Mouse (Mus musculus): Measurements from ENCODE around the gene Gp5. TPM values are rescaled to one million over a fixed set of nuclear protein-coding genes. Genes with fewer than 3 reads are reported as not detected.

Gp5 gene
- total and polyA plus RNA-seq, 3 experiments: 59.2 to 63.1 TPM; not detected in 1

DNA sequence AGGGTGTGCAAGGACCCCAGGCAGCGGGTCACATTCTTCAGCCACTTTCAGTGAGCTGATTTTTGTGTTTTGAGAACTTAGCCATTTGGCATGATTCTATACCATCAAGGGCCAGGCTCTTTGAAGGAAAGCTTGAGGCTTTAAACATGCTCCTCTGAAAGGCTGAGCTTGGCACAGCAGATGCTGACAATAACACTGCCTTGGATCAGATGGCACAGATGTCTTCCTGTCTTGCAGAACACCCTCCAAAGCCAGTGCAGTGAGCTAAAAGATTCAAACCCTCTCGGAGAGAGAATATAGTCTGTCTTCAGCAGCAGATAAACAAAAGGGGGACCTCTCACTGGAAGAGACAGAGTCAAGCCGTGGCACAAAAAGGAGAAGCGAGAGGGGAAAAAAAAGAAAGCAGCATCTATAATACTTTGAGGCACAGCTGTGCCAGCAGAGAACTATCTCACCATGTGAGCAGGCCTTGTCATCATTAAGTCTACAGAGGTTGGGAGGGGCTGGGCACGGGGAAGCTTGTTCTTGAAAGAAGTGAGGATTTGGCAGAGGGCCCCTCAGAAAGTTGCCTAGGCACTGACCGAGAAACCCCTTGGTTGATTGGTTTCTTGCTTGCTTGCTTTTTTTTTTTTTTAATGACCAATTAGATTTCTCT, 38.5 kb downstream of the Gp5 start:
- H3K9me3 ChIP-seq (replicated peaks; ENCODE audit: insufficient read depth, low read length): no peaks in the 10 kb centered on the region
- no peak for DNase-seq (ENCODE audit: low read depth, low spot score)
- no peaks in the 10 kb centered on the region for H3K79me2 ChIP-seq (ENCODE audit: control insufficient read depth, insufficient read depth, low read length, poor library complexity)
- no peaks in the 10 kb centered on the region for H3K36me3 ChIP-seq (ENCODE audit: control insufficient read depth in 1 of 2, insufficient read depth in 2 of 2, low read length in 2 of 2)
- H3K4me1 ChIP-seq (ENCODE audit: control insufficient read depth in 1 of 2, insufficient read depth in 2 of 2, low read length in 2 of 2): peaks cover 0 to 5% of the 10 kb centered on the region in 2 experiments; a peak in 1 of 4 replicates
- peaks cover 6 to 7% of the 10 kb centered on the region in 2 experiments; a peak in 3 of 4 replicates for H3K27me3 ChIP-seq (ENCODE audit: control insufficient read depth in 1 of 2, insufficient read depth in 2 of 2, low read length in 2 of 2)
- no peak overlapping the region for H3K4me3 ChIP-seq (ENCODE audit: control insufficient read depth in 1 of 2, insufficient read depth in 1 of 2, low read depth in 2 of 2, low read length in 2 of 2)
- TF ChIP-seq RAD21 (IDR thresholded peaks at IDR 0.05; ENCODE audit: low read depth, low read length) (no peak), KAT2A (conservative IDR thresholded peaks at IDR 0.05; ENCODE audit: low read depth, low read length) (no peak), USF1 (IDR thresholded peaks at IDR 0.05; ENCODE audit: low read depth, low read length) (no peak), CTCF (IDR thresholded peaks at IDR 0.05 in 2 of 3, conservative IDR thresholded peaks at IDR 0.05 in 1 of 3; ENCODE audit: control insufficient read depth in 1 of 3, insufficient read depth in 1 of 3, low read depth in 2 of 3, low read length in 3 of 3, poor library complexity in 1 of 3, severe bottlenecking in 1 of 3) (no peak), MEF2A (IDR thresholded peaks at IDR 0.05; ENCODE audit: extremely low read depth, insufficient replicate concordance, low read depth, low read length, poor library complexity, severe bottlenecking) (no peak), EP300 (IDR thresholded peaks at IDR 0.05; ENCODE audit: low read depth in 1 of 2, low read length in 2 of 2) (no peak), ZKSCAN1 (IDR thresholded peaks at IDR 0.05; ENCODE audit: low read depth, low read length) (no peak), HCFC1 (IDR thresholded peaks at IDR 0.05; ENCODE audit: low read depth, low read length) (no peak)
- no peak overlapping the region for H3K27ac ChIP-seq (ENCODE audit: control insufficient read depth, low read depth, low read length)
- no peak overlapping the region for H3K9ac ChIP-seq (ENCODE audit: control insufficient read depth, low read depth, low read length, poor library complexity, severe bottlenecking)

DNA sequence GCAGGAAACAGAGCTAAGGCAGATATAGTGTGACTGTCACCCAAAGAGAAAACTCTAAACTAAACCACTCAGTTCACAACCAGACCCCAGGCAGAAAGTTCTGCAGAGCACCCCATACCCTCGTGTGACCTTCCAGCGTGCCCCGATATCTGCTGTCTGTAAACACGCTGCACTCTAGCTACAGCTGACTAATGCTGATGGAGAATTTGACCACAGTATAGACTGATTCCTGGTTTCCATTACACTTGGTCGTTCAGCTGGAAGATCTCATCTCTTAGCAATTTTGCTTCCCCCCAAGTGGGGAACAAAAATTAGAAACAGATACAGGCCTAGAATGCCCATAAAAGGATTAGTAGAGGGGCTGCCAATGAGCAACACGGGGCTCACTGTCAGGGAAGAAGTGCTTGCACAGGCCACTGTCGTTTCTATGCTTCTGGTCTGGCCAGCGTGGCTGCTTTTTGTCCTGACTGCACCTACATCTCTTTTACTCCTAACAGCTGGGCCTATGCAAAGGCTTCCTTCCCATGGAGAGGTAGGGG, 39.3 kb downstream of the Gp5 start:
- Histone ChIP-seq H3K36me3 (ENCODE audit: control insufficient read depth in 1 of 2, insufficient read depth in 2 of 2, low read length in 2 of 2) (no peaks in the 10 kb centered on the region), H3K27ac (ENCODE audit: control insufficient read depth, low read depth, low read length) (no peak overlapping the region), H3K9ac (ENCODE audit: control insufficient read depth, low read depth, low read length, poor library complexity, severe bottlenecking) (no peak overlapping the region), H3K9me3 (replicated peaks; ENCODE audit: insufficient read depth, low read length) (no peaks in the 10 kb centered on the region), H3K79me2 (ENCODE audit: control insufficient read depth, insufficient read depth, low read length, poor library complexity) (no peaks in the 10 kb centered on the region), H3K27me3 (ENCODE audit: control insufficient read depth in 1 of 2, insufficient read depth in 2 of 2, low read length in 2 of 2) (peaks cover 4 to 6% of the 10 kb centered on the region in 2 experiments; a peak in 3 of 4 replicates), H3K4me1 (ENCODE audit: control insufficient read depth in 1 of 2, insufficient read depth in 2 of 2, low read length in 2 of 2) (peaks cover 0 to 5% of the 10 kb centered on the region in 2 experiments; a peak in 1 of 4 replicates), H3K4me3 (ENCODE audit: control insufficient read depth in 1 of 2, insufficient read depth in 1 of 2, low read depth in 2 of 2, low read length in 2 of 2) (no peak overlapping the region)
- no peak for DNase-seq (ENCODE audit: low read depth, low spot score)
- TF ChIP-seq MAX (IDR thresholded peaks at IDR 0.05; ENCODE audit: low read length): no peak
- no peak for TF ChIP-seq ZNF384 (IDR thresholded peaks at IDR 0.05; ENCODE audit: low read depth, low read length)
- TF ChIP-seq ZKSCAN1 (IDR thresholded peaks at IDR 0.05; ENCODE audit: low read depth, low read length): no peak
- TF ChIP-seq KAT2A (conservative IDR thresholded peaks at IDR 0.05; ENCODE audit: low read depth, low read length): no peak
- no peak for TF ChIP-seq USF1 (IDR thresholded peaks at IDR 0.05; ENCODE audit: low read depth, low read length)
- TF ChIP-seq TAL1 (IDR thresholded peaks at IDR 0.05; ENCODE audit: low read length): no peak
- TF ChIP-seq HCFC1 (IDR thresholded peaks at IDR 0.05; ENCODE audit: low read depth, low read length): no peak

DNA sequence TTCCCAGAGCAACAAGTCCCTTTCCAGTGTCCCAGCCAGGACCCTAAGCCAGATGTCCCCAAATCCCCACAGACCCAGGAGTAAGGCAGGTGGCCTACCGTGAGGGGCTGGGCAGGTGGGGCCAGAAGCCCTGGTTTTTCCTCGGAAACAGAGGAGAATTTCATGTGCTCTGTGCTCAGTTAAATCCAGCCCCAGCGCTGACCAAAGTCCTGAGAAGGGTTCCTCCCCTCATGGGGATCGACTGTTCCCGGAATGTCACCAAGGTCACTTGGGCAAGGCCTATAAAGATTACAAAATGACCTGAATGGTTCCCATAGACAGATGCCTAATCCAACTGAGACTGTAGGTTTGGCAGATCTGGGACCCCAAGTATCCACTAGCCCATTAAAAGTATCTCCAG, 43.2 kb downstream of the Gp5 start, which contains the start of gene Cpn2:
TSS of gene Cpn2 (minus strand) at position 141 of the 400 bp plus-strand sequence.
- Histone ChIP-seq H3K9me3 (replicated peaks; ENCODE audit: insufficient read depth, low read length) (no peaks in the 10 kb centered on the region), H3K27me3 (ENCODE audit: control insufficient read depth in 1 of 2, insufficient read depth in 2 of 2, low read length in 2 of 2) (peaks cover 1 to 6% of the 10 kb centered on the region in 2 experiments; a peak in 3 of 4 replicates), H3K4me3 (ENCODE audit: control insufficient read depth in 1 of 2, insufficient read depth in 1 of 2, low read depth in 2 of 2, low read length in 2 of 2) (no peak within 1 kb of the TSS), H3K4me1 (ENCODE audit: control insufficient read depth in 1 of 2, insufficient read depth in 2 of 2, low read length in 2 of 2) (no peaks in the 10 kb centered on the region), H3K9ac (ENCODE audit: control insufficient read depth, low read depth, low read length, poor library complexity, severe bottlenecking) (no peak within 1 kb of the TSS), H3K27ac (ENCODE audit: control insufficient read depth, low read depth, low read length) (no peak within 1 kb of the TSS), H3K36me3 (ENCODE audit: control insufficient read depth in 1 of 2, insufficient read depth in 2 of 2, low read length in 2 of 2) (no peaks in the 10 kb centered on the region), H3K79me2 (ENCODE audit: control insufficient read depth, insufficient read depth, low read length, poor library complexity) (no peaks in the 10 kb centered on the region)
- TF ChIP-seq MAZ (IDR thresholded peaks at IDR 0.05; ENCODE audit: low read depth, low read length) (no peak), EP300 (IDR thresholded peaks at IDR 0.05; ENCODE audit: low read depth in 1 of 2, low read length in 2 of 2) (no peak), BHLHE40 (IDR thresholded peaks at IDR 0.05; ENCODE audit: borderline replicate concordance, low read depth, low read length) (no peak), POLR2A (IDR thresholded peaks at IDR 0.05; ENCODE audit: control insufficient read depth in 1 of 2, insufficient read depth in 1 of 2, low read depth in 1 of 2, low read length in 2 of 2, poor library complexity in 1 of 2) (no peak), MYC (IDR thresholded peaks at IDR 0.05; ENCODE audit: low read depth, low read length) (no peak), TBP (IDR thresholded peaks at IDR 0.05; ENCODE audit: low read depth, low read length) (no peak), E2F4 (IDR thresholded peaks at IDR 0.05; ENCODE audit: borderline replicate concordance, low read depth, low read length) (no peak), RAD21 (IDR thresholded peaks at IDR 0.05; ENCODE audit: low read depth, low read length) (no peak), TAL1 (IDR thresholded peaks at IDR 0.05; ENCODE audit: low read length) (no peak), KAT2A (conservative IDR thresholded peaks at IDR 0.05; ENCODE audit: low read depth, low read length) (no peak), MXI1 (IDR thresholded peaks at IDR 0.05; ENCODE audit: low read depth, low read length) (no peak), JUND (IDR thresholded peaks at IDR 0.05; ENCODE audit: low read depth, low read length) (no peak), ZKSCAN1 (IDR thresholded peaks at IDR 0.05; ENCODE audit: low read depth, low read length) (no peak), MYB (IDR thresholded peaks at IDR 0.05; ENCODE audit: low read depth, low read length) (no peak), MAFK (IDR thresholded peaks at IDR 0.05; ENCODE audit: borderline replicate concordance, low read depth, low read length) (no peak), ZC3H11A (IDR thresholded peaks at IDR 0.05; ENCODE audit: low read depth, low read length) (no peak), USF1 (IDR thresholded peaks at IDR 0.05; ENCODE audit: low read depth, low read length) (no peak)
- DNase-seq (ENCODE audit: low read depth, low spot score): no peak
